Mouse (Mus musculus): Measurements from ENCODE around the gene Lins1. TPM values are rescaled to one million over a fixed set of nuclear protein-coding genes. Genes with fewer than 3 reads are reported as not detected.

The Lins1 gene
- polyA plus RNA-seq (2015; fragmentation: Nextera tagmentation; extraction: Ambion mirVana), result 18.7 and 18.9 TPM in 2 replicates

DNA sequence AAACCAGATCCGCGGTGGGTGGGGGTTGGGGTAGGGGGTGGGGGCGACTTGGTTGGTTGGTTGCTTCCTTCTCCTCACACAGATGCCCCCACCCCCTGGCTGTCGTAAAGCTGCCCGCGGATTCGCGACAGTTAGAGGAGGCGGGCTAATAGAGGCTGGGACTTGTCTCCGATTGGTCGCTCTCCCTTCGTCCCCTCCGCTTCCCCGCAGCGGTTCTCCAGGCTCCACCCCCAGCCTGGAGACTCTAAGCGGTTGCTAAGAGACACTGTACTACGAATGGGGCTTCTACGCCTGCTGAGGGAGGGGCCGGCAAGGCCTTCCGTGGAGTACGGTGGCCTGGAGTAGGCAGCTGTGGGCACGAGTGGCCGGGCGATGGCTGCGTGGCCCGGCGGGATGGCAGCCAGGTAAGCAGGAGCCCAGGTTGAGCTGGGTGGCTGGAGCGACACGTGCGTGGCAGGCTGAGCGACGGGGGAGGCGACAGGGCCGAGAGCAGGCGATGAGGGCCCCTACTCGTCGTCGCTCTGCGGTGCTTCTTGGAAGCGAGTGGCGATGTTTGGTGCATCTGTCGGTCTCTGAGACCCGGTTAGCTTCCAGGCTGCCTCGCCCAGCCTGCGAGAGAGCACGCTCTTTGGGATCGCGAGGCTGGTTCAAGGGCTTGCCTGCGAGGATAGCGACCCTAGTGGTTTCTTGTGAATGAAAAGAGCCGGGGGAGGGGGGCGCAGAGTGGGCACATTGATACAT is at the start of gene Lins1:
Lins1 (plus strand) TSS at position 270 of the 741 bp plus-strand sequence.
- peak; percentile 100 for ATAC-seq (ENCODE audit: insufficient number of reproducible peaks, low FRiP score, low TSS enrichment, low read depth)

DNA sequence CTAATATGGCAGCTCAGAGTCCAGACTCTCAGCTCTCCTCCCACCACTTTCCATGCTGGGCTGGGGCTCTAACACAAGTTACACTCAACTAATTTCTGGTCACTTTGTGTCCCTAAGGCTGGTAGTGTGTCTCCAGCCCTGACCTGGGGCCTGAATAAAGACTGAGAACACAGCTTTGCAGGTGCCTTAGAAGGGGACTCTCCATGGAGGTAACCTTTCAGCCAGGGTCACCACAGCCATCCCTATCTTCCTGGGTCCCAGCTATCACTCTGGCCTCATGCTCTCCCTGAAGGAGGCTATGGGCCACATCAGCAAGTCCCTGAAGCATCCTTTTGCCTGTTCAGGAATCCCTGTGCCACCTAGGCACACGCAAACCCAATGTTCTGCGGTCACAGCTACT is 44.0 kb upstream of the Lins1 start:
- Histone ChIP-seq H3K4me1 (no peaks in the 10 kb centered on the region), H3K9ac (no peak overlapping the region), H3K36me3 (peaks cover 23% of the 10 kb centered on the region), H3K4me2 (no peak overlapping the region), H3K27me3 (no peaks in the 10 kb centered on the region), H3K9me3 (no peaks in the 10 kb centered on the region), H3K4me3 (no peak overlapping the region), H3K27ac (no peak overlapping the region)
- WGBS, result 95% methylated on average over 2 of the region's 2 CpGs
- no peak for ATAC-seq (ENCODE audit: insufficient number of reproducible peaks, low FRiP score, low TSS enrichment, low read depth)

More for the DNA sequence above, at the start of gene Lins1:
- Histone ChIP-seq H3K36me3 (0 out of 2 replicates have a peak, but pooled peaks cover 6% of the 10 kb centered on the region), H3K4me2 (peak within 1 kb of the TSS; percentile 93), H3K9me3 (no peaks in the 10 kb centered on the region), H3K4me3 (peak within 1 kb of the TSS; percentile 84), H3K27ac (peak within 1 kb of the TSS; percentile 93), H3K27me3 (no peaks in the 10 kb centered on the region), H3K4me1 (peaks cover 17% of the 10 kb centered on the region), H3K9ac (peak within 1 kb of the TSS; percentile 81)
- under 1% methylated on average over 51 of the region's 52 CpGs for WGBS

DNA sequence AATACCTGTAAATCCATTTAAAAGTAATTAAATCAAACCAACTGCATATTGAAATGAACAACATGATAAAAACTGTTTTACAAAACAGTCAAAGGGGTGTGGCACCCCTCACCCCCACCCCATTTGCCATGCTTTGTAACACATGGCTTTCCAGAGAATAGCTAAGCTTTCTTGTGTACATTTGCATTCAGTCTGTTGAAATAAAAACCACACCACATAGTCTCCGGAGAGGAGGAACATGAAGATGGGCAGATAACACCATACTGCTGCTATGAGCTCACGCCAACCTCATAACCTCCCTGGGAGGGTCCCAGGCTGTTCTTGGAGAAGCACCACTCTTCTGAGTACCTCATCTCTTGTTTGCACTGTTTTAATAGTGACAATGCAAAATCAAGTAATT is 40.5 kb upstream of the Lins1 start:
- no peaks in the 10 kb centered on the region for H3K27me3 ChIP-seq
- H3K9me3 ChIP-seq, result no peaks in the 10 kb centered on the region
- no peaks in the 10 kb centered on the region for H3K4me1 ChIP-seq
- 80% methylated on average over 2 of the region's 2 CpGs for WGBS
- H3K36me3 ChIP-seq, result peaks cover 22% of the 10 kb centered on the region; the same call in 1 of the 2 replicates
- no peak overlapping the region for H3K4me3 ChIP-seq
- ATAC-seq (ENCODE audit: insufficient number of reproducible peaks, low FRiP score, low TSS enrichment, low read depth), result no peak
- no peak overlapping the region for H3K4me2 ChIP-seq
- no peak overlapping the region for H3K9ac ChIP-seq
- H3K27ac ChIP-seq, result no peak overlapping the region

DNA sequence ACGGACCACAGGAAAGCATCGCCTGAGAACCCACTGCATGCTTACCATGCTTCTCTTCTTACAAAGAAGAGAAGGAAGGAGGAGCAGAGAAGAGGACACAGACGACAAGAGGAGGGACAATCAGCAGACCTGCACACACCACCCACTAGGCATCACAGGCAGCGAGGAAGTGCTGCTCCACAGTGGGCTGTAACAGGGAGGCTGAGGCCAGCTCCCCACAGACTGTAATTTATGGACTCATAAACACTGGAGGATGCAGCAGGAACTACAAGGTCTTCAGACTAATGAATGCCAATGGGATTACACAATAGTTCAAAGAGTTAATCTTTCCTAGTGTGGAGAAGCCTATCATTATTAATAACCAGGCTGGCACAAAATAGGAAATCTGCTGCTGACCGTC is 38.8 kb upstream of the Lins1 start:
- H3K4me2 ChIP-seq, result no peak overlapping the region
- ATAC-seq (ENCODE audit: insufficient number of reproducible peaks, low FRiP score, low TSS enrichment, low read depth), result no peak
- H3K27me3 ChIP-seq, result no peaks in the 10 kb centered on the region
- H3K4me3 ChIP-seq, result no peak overlapping the region
- H3K36me3 ChIP-seq, result peaks cover 33% of the 10 kb centered on the region
- 57% methylated on average over 5 of the region's 5 CpGs for WGBS
- no peak overlapping the region for H3K9ac ChIP-seq
- no peaks in the 10 kb centered on the region for H3K9me3 ChIP-seq
- no peak overlapping the region for H3K27ac ChIP-seq
- no peaks in the 10 kb centered on the region for H3K4me1 ChIP-seq

DNA sequence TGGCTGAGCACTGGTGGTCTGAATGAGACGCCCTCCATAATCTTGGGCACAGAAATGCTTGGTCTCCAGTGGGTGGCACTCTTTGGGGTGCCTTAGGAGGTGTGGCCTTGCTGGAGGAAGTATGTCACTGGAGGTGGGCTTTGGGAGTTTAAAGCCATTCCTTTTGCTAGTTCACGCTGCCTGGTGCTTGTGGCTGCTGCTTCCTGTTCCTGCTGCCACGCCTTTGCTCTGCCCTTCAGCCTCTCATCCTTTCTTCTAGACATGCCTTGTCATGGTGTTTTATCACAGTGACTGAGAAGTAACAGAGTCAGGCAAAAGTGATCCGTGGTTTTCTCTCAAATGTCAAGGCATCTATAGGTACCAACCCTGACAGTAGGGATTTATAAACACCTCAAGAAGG is 37.5 kb upstream of the Lins1 start:
- H3K9ac ChIP-seq, result no peak overlapping the region
- H3K36me3 ChIP-seq, result peaks cover 28% of the 10 kb centered on the region
- no peak for ATAC-seq (ENCODE audit: insufficient number of reproducible peaks, low FRiP score, low TSS enrichment, low read depth)
- H3K27me3 ChIP-seq, result no peaks in the 10 kb centered on the region
- H3K4me2 ChIP-seq, result no peak overlapping the region
- H3K27ac ChIP-seq, result no peak overlapping the region
- H3K4me1 ChIP-seq, result no peaks in the 10 kb centered on the region
- no peak overlapping the region for H3K4me3 ChIP-seq
- WGBS, result 85% methylated on average over 4 of the region's 4 CpGs
- H3K9me3 ChIP-seq, result no peaks in the 10 kb centered on the region

DNA sequence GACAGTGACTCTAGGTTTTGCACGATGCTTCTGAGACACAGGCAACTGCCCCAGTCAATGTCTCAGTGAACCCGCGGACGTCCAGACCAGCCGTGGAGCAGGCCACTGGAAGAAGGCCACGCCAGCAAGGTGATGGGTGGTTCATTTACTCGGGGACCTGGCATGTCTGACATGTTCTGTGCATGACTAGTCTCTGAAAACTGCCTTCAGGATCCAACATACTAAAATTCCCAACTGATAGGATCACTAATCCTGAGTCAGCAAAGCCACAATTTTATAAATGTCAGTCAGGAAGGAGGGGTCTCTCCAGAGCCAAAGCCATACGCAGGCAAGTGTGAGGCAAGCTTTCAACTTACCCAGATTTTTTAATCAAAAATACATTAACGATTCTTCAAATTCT is 36.1 kb upstream of the Lins1 start:
- Histone ChIP-seq H3K36me3 (peaks cover 25% of the 10 kb centered on the region), H3K4me3 (no peak overlapping the region), H3K4me2 (no peak overlapping the region), H3K27ac (no peak overlapping the region), H3K9ac (no peak overlapping the region), H3K9me3 (no peaks in the 10 kb centered on the region), H3K27me3 (no peaks in the 10 kb centered on the region), H3K4me1 (no peaks in the 10 kb centered on the region)
- ATAC-seq (ENCODE audit: insufficient number of reproducible peaks, low FRiP score, low TSS enrichment, low read depth), result no peak
- WGBS, result 85% methylated on average over 9 of the region's 9 CpGs

DNA sequence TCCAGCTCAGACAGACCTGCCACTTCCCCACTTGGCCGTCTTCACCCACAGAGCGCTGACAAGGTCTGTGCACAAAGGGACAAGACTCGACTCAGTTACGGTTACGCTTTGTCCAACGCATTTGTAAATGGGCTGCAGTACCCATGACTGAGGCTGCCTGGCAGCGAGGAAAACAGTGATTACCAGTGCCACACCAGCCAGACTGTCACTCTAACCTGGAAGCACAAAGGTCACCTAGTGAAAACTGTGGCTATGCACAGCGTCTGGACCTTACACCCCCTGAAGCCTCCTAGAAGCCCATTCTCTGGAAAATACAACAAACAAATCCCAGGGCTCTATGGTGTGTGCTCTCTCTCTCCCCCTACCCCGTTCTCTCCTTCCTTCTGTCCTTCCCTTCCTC is 34.2 kb upstream of the Lins1 start:
- no peaks in the 10 kb centered on the region for H3K27me3 ChIP-seq
- no peak overlapping the region for H3K9ac ChIP-seq
- H3K9me3 ChIP-seq, result no peaks in the 10 kb centered on the region
- no peaks in the 10 kb centered on the region for H3K4me1 ChIP-seq
- H3K4me3 ChIP-seq, result no peak overlapping the region
- peaks cover 39% of the 10 kb centered on the region for H3K36me3 ChIP-seq
- no peak overlapping the region for H3K4me2 ChIP-seq
- H3K27ac ChIP-seq, result no peak overlapping the region
- 93% methylated on average over 9 of the region's 9 CpGs for WGBS
- ATAC-seq (ENCODE audit: insufficient number of reproducible peaks, low FRiP score, low TSS enrichment, low read depth), result no peak

DNA sequence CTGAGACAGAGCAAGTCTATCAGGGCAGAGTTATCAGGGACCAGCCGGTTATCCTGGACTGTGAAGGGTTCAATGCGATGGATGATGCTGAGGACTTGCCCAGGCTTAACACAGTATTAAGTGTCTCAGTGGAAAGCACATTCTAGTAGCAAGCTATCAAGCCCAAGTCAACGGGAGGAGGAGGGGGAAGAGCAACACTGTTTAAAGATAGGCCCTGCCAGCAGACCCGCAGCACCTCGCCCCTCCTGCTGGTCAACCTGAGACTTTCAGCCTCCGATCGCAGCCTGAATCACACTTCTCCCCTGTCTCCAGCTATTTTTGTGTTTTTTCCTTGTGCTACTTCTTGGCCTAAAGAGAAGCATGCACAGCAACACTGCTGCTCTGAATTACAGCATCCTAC is 29.4 kb upstream of the Lins1 start:
- ATAC-seq (ENCODE audit: insufficient number of reproducible peaks, low FRiP score, low TSS enrichment, low read depth), result no peak

DNA sequence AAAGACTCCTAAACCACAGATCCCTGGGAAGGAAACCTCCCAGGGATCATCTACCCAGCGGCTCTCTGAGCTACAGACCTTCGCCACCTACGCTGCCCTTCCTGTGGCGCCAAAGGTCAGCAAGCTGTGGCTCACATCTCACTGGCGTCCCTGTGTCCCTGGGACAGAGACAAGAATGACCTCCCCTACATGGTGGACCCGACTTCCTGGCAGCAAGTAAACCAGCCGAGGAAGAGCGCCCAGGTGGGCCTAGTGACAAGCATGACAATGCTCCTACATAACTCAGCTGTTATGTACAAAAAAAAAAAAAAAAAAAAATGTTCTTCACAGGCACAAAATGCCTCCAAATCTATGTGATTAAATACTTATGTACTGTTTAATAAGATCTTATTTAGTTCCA is 28.7 kb upstream of the Lins1 start:
- 82% methylated on average over 8 of the region's 8 CpGs for WGBS
- Histone ChIP-seq H3K4me1 (no peaks in the 10 kb centered on the region), H3K9ac (no peak overlapping the region), H3K4me3 (no peak overlapping the region), H3K9me3 (no peaks in the 10 kb centered on the region), H3K27me3 (no peaks in the 10 kb centered on the region), H3K4me2 (no peak overlapping the region), H3K27ac (no peak overlapping the region), H3K36me3 (peaks cover 27% of the 10 kb centered on the region)
- ATAC-seq (ENCODE audit: insufficient number of reproducible peaks, low FRiP score, low TSS enrichment, low read depth), result no peak

More for the DNA sequence above, 29.4 kb upstream of the Lins1 start:
- 80% methylated on average over 7 of the region's 7 CpGs for WGBS
- no peak overlapping the region for H3K4me2 ChIP-seq
- no peaks in the 10 kb centered on the region for H3K9me3 ChIP-seq
- no peak overlapping the region for H3K9ac ChIP-seq
- no peak overlapping the region for H3K27ac ChIP-seq
- no peak overlapping the region for H3K4me3 ChIP-seq
- peaks cover 32% of the 10 kb centered on the region for H3K36me3 ChIP-seq
- H3K27me3 ChIP-seq, result no peaks in the 10 kb centered on the region
- H3K4me1 ChIP-seq, result no peaks in the 10 kb centered on the region

DNA sequence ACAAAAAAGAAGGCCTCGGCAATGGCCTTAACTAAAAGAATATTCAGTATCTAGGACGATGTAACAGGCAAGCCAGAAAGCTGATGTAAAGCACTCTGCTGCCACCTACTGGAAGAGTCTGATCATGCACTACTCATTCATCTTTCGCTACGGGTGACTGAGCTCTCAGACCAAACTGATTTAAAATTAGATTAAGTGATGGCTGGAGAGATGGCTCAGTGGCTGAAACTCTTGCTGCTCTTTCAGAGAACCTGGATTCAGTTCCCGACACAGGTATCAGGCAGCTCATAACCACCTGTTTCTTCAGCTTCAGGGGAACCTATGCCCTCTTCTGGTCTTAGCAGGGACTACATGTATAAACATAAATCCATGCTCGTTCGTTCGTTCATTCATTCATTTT is 28.1 kb upstream of the Lins1 start:
- peak overlapping the region; percentile 19 for H3K4me3 ChIP-seq
- H3K9me3 ChIP-seq, result no peaks in the 10 kb centered on the region
- 21% methylated on average over 8 of the region's 8 CpGs for WGBS
- no peaks in the 10 kb centered on the region for H3K4me1 ChIP-seq
- H3K36me3 ChIP-seq, result peaks cover 27% of the 10 kb centered on the region
- H3K4me2 ChIP-seq, result peak overlapping the region; percentile 29; the same call in 1 of the 2 replicates
- no peaks in the 10 kb centered on the region for H3K27me3 ChIP-seq
- H3K9ac ChIP-seq, result no peak overlapping the region
- H3K27ac ChIP-seq, result no peak overlapping the region
- no peak for ATAC-seq (ENCODE audit: insufficient number of reproducible peaks, low FRiP score, low TSS enrichment, low read depth)

DNA sequence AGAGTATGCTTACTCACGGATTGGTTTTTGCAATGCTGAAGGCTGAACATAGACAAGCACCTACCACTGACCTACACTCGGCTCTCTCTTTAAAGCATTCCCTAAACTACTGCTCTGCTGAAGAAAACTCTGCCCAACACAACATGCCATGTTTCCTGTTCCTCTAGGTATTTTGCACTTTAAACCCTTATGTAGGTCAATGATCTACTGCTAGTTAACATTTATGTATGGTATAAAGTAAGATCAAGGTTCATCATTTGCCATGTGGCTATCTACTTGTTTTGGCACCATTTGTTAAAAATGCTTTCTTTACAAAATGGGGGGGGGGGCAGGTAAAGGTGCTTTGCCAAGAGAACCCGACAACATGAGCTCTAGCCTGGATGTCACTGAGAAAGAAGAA is 26.1 kb upstream of the Lins1 start:
- H3K9me3 ChIP-seq, result no peaks in the 10 kb centered on the region
- H3K36me3 ChIP-seq, result peaks cover 21% of the 10 kb centered on the region
- no peak overlapping the region for H3K9ac ChIP-seq
- H3K27ac ChIP-seq, result no peak overlapping the region
- ATAC-seq (ENCODE audit: insufficient number of reproducible peaks, low FRiP score, low TSS enrichment, low read depth), result no peak
- H3K4me1 ChIP-seq, result no peaks in the 10 kb centered on the region
- WGBS, result 93% methylated on average over 3 of the region's 3 CpGs
- no peak overlapping the region for H3K4me3 ChIP-seq
- no peaks in the 10 kb centered on the region for H3K27me3 ChIP-seq
- no peak overlapping the region for H3K4me2 ChIP-seq

DNA sequence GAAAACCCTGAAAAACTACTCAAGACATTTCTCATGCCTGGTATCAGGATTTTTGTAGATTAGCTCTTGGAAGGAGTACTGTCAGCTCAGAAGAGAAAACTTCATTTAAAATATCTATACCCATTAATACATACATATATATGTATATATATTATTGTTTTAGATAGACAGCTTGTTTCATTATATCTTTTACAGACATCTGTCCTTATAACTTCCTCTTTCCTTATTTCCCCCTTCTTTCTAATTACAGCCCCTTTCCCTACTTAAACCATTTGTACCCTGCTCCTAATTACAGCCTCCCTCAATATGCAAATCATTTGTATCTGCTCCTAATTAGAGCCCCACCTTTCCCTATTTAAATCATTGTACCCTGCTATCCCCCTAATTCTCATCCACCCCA is 22.6 kb upstream of the Lins1 start:
- Histone ChIP-seq H3K9me3 (0 out of 2 replicates have a peak, but pooled peaks cover 3% of the 10 kb centered on the region), H3K27ac (no peak overlapping the region), H3K36me3 (peaks cover 25% of the 10 kb centered on the region), H3K4me2 (no peak overlapping the region), H3K4me3 (no peak overlapping the region), H3K4me1 (no peaks in the 10 kb centered on the region), H3K9ac (no peak overlapping the region), H3K27me3 (no peaks in the 10 kb centered on the region)
- no peak for ATAC-seq (ENCODE audit: insufficient number of reproducible peaks, low FRiP score, low TSS enrichment, low read depth)
